Mouse (Mus musculus): ENCODE measurements at regions not wholly inside any gene's neighbourhood (a gene's known extent, or its start where the extent isn't known, plus 50 kb on each side); places are given as distances from the start of the nearest gene placed in this dataset.

GRCm38 (mm10) chr14:45944101-45944500, 286.2 kb upstream of the Ddhd1 start:
- Histone ChIP-seq H3K4me3 (ENCODE audit: insufficient read depth, low read length) (no peak overlapping the region), H3K27ac (ENCODE audit: insufficient read depth, low read length) (no peak overlapping the region)
- TF ChIP-seq POLR2A (IDR thresholded peaks at IDR 0.05; ENCODE audit: extremely low read depth, insufficient read depth, low read length): no peak
- no peak for TF ChIP-seq CTCF (IDR thresholded peaks at IDR 0.05; ENCODE audit: extremely low read depth, insufficient read depth, low read length)

GRCm38 (mm10) chr14:45944506-45944905, 286.6 kb upstream of the Ddhd1 start:
- H3K4me3 ChIP-seq (ENCODE audit: insufficient read depth, low read length): no peak overlapping the region
- TF ChIP-seq POLR2A (IDR thresholded peaks at IDR 0.05; ENCODE audit: extremely low read depth, insufficient read depth, low read length): no peak
- TF ChIP-seq CTCF (IDR thresholded peaks at IDR 0.05; ENCODE audit: extremely low read depth, insufficient read depth, low read length): no peak

More at GRCm38 (mm10) chr14:45944101-45944500, 286.2 kb upstream of the Ddhd1 start:
- no peaks in the 10 kb centered on the region for H3K4me1 ChIP-seq (ENCODE audit: control insufficient read depth, insufficient read depth, low read length)

GRCm38 (mm10) chr14:45956624-45957023, 298.7 kb upstream of the Ddhd1 start:
- H3K4me1 ChIP-seq (ENCODE audit: control insufficient read depth, insufficient read depth, low read length): no peaks in the 10 kb centered on the region
- H3K27ac ChIP-seq (ENCODE audit: insufficient read depth, low read length): no peak overlapping the region
- no peak for TF ChIP-seq CTCF (IDR thresholded peaks at IDR 0.05; ENCODE audit: extremely low read depth, insufficient read depth, low read length)
- no peak for TF ChIP-seq POLR2A (IDR thresholded peaks at IDR 0.05; ENCODE audit: extremely low read depth, insufficient read depth, low read length)
- H3K4me3 ChIP-seq (ENCODE audit: insufficient read depth, low read length): no peak overlapping the region

More at GRCm38 (mm10) chr14:45944506-45944905, 286.6 kb upstream of the Ddhd1 start:
- Histone ChIP-seq H3K4me1 (ENCODE audit: control insufficient read depth, insufficient read depth, low read length) (no peaks in the 10 kb centered on the region), H3K27ac (ENCODE audit: insufficient read depth, low read length) (no peak overlapping the region)

GRCm38 (mm10) chr14:45962474-45962873, 304.5 kb upstream of the Ddhd1 start:
- Histone ChIP-seq H3K4me1 (ENCODE audit: control insufficient read depth, insufficient read depth, low read length) (no peaks in the 10 kb centered on the region), H3K27ac (ENCODE audit: insufficient read depth, low read length) (no peak overlapping the region), H3K4me3 (ENCODE audit: insufficient read depth, low read length) (no peak overlapping the region)
- TF ChIP-seq POLR2A (IDR thresholded peaks at IDR 0.05; ENCODE audit: extremely low read depth, insufficient read depth, low read length) (no peak), CTCF (IDR thresholded peaks at IDR 0.05; ENCODE audit: extremely low read depth, insufficient read depth, low read length) (no peak)

GRCm38 (mm10) chr14:45964043-45964442, 306.1 kb upstream of the Ddhd1 start:
- Histone ChIP-seq H3K27ac (ENCODE audit: insufficient read depth, low read length) (no peak overlapping the region), H3K4me1 (ENCODE audit: control insufficient read depth, insufficient read depth, low read length) (no peaks in the 10 kb centered on the region), H3K4me3 (ENCODE audit: insufficient read depth, low read length) (no peak overlapping the region)
- TF ChIP-seq POLR2A (IDR thresholded peaks at IDR 0.05; ENCODE audit: extremely low read depth, insufficient read depth, low read length) (no peak), CTCF (IDR thresholded peaks at IDR 0.05; ENCODE audit: extremely low read depth, insufficient read depth, low read length) (no peak)

GRCm38 (mm10) chr14:45983206-45983857, 325.4 kb upstream of the Ddhd1 start:
- Histone ChIP-seq H3K27ac (ENCODE audit: insufficient read depth, low read length) (no peak overlapping the region), H3K4me1 (ENCODE audit: control insufficient read depth, insufficient read depth, low read length) (no peaks in the 10 kb centered on the region), H3K4me3 (ENCODE audit: insufficient read depth, low read length) (no peak overlapping the region)
- TF ChIP-seq POLR2A (IDR thresholded peaks at IDR 0.05; ENCODE audit: extremely low read depth, insufficient read depth, low read length): no peak
- TF ChIP-seq CTCF (IDR thresholded peaks at IDR 0.05; ENCODE audit: extremely low read depth, insufficient read depth, low read length): no peak

GRCm38 (mm10) chr14:45984135-45984892, 326.4 kb upstream of the Ddhd1 start:
- no peak overlapping the region for H3K27ac ChIP-seq (ENCODE audit: insufficient read depth, low read length)
- H3K4me1 ChIP-seq (ENCODE audit: control insufficient read depth, insufficient read depth, low read length): no peaks in the 10 kb centered on the region
- H3K4me3 ChIP-seq (ENCODE audit: insufficient read depth, low read length): no peak overlapping the region
- TF ChIP-seq CTCF (IDR thresholded peaks at IDR 0.05; ENCODE audit: extremely low read depth, insufficient read depth, low read length) (no peak), POLR2A (IDR thresholded peaks at IDR 0.05; ENCODE audit: extremely low read depth, insufficient read depth, low read length) (no peak)

- H3K27ac ChIP-seq (ENCODE audit: insufficient read depth, low read length): no peak overlapping the region
- TF ChIP-seq POLR2A (IDR thresholded peaks at IDR 0.05; ENCODE audit: extremely low read depth, insufficient read depth, low read length) (no peak), CTCF (IDR thresholded peaks at IDR 0.05; ENCODE audit: extremely low read depth, insufficient read depth, low read length) (no peak)
- no peak overlapping the region for H3K4me3 ChIP-seq (ENCODE audit: insufficient read depth, low read length)
- no peaks in the 10 kb centered on the region for H3K4me1 ChIP-seq (ENCODE audit: control insufficient read depth, insufficient read depth, low read length)
Observed at GRCm38 (mm10) chr14:45992041-45992869, 334.3 kb upstream of the Ddhd1 start.

- TF ChIP-seq POLR2A (IDR thresholded peaks at IDR 0.05; ENCODE audit: extremely low read depth, insufficient read depth, low read length) (no peak), CTCF (IDR thresholded peaks at IDR 0.05; ENCODE audit: extremely low read depth, insufficient read depth, low read length) (no peak)
- H3K4me3 ChIP-seq (ENCODE audit: insufficient read depth, low read length): no peak overlapping the region
- H3K4me1 ChIP-seq (ENCODE audit: control insufficient read depth, insufficient read depth, low read length): no peaks in the 10 kb centered on the region
- no peak overlapping the region for H3K27ac ChIP-seq (ENCODE audit: insufficient read depth, low read length)
Observed at GRCm38 (mm10) chr14:45992870-45993135, 334.9 kb upstream of the Ddhd1 start.

All from cortical plate, adult 2 months (tissue).